Mouse (Mus musculus): ENCODE data around the gene Fam20b.

Fam20b gene

GRCm38 (mm10) chr1:156718950-156719805, at the start of gene Fam20b:
TSS of gene Fam20b (minus strand) at chr1:156719086.
- DNase-seq (ENCODE audit: low spot score in 2 of 2) = peak; percentile 98 to 99

DNA sequence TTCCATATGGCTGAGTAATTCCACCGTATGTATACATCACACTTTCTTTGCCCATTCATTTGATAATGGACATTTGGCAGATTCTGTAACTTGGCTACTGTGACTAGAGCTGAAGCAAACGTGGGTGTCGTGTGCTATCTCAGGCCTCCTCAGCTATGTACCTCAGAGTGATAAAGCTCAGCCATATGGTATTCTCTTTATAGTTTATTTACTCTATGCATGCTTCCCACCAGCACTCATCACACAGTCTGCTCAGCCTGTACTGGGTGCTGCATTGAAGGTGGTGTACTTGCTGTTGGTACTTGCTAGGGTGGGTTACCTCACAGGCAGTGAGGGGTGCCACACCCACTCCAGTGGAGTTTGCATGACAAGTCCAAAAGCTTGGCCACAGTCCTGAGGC, 46.4 kb upstream of the Fam20b start:
- peak; percentile 39 to 69 for DNase-seq (ENCODE audit: low spot score in 2 of 2)

DNA sequence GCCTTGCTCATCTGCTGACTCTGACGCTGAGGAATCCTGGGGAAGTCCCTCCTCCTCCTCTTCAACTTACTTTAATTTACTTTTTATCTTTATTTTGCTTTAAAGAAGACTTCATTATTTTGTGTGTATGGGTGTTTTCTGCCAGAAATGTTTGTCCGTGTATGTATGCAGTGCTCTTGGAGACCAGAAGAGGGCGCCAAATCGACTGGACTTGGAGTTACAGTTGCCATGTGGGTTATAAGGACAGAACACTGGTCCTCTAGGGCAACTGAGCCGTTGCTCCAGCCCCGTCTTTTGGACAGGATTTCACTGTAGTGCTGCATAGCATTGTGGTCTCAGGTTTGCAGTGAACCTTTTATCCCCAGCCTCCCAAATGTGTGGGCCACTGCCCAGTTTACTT, 45.7 kb upstream of the Fam20b start:
- DNase-seq (ENCODE audit: low spot score in 2 of 2) = no peak

DNA sequence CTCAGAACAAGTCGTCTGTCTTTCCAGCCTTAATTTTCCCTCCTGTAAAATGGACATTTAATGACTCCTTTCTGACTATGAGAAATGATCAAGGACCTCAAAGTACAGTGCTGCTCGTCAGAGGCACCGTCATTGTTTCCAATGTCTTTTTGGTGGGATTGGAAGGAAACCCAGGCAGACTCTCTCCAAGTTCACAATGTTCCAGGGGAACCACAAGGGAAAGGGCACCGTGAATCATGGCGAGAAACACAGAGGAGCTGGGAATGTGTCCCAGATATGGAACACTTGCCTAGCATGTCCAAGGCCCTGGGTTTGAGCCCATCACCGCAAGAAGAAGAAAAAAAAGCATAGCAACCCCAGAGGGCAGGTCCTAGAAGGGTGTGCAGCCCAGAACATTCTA, 44.4 kb upstream of the Fam20b start:
- no peak for DNase-seq (ENCODE audit: low spot score in 2 of 2)

GRCm38 (mm10) chr1:156761430-156761801, 42.5 kb upstream of the Fam20b start:
- no peak for DNase-seq (ENCODE audit: low spot score in 2 of 2)

GRCm38 (mm10) chr1:156760549-156761429, 41.9 kb upstream of the Fam20b start:
- DNase-seq (ENCODE audit: low spot score in 2 of 2) = no peak

- no peak for DNase-seq (ENCODE audit: low spot score in 2 of 2)
Measured at GRCm38 (mm10) chr1:156758326-156758725, 39.4 kb upstream of the Fam20b start.

GRCm38 (mm10) chr1:156754608-156755413, 35.9 kb upstream of the Fam20b start:
- DNase-seq (ENCODE audit: low spot score in 2 of 2) = peak; percentile 54 to 74

DNA sequence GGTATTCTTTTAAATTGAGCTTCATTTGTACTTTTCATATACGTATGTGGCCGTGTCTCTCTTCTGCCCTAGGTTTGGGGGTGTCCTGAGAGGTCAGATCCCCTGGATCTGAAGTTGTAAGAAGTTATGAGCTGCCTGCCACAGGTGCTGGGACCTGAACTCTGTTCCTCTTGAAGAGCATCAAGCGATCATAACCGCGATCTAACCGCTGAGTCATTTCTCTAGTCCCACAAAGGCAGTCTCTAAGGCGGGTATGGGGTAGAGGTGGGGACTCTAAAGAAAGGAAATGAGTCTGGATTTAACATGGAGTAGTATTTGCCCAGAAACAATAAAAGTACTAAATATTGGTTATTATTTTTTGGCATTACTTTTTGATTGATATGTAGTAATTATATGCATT, 34.1 kb upstream of the Fam20b start:
- no peak for DNase-seq (ENCODE audit: low spot score in 2 of 2)

DNA sequence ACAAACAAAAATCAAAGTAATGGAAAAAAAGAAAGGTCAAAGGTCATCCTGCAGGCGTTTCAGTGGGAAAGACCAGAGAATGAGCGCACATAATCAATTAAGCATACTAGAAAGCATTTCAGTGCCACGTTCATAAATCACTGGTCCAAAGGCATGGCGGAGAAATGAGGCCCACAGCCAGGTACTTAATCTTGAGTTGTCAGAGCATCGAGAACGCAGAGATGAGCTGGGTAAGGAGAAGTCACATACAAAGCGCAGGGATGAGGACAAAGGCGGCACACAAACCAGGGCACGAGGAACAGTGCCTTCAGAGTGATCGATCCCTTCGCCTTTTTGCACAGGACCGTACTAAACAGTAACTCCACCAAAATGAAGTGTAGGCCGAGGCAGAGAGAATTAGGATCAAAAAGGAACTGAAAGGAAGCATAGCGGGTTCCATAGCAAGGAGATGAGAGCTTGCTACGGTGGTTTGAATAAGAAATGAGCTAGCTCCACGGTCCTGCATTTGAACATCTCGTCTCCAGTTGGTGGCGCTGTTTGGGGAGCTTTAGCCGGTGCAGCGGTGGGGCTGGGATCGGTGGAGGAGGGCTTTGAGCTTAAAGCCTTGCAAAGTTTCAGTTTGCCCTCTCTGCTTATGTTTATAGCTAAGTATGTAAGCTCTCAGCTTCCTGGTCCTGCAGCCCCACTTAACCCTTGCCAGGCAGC, 33.3 kb upstream of the Fam20b start:
- peak; percentile 75 to 86 for DNase-seq (ENCODE audit: low spot score in 2 of 2)

DNA sequence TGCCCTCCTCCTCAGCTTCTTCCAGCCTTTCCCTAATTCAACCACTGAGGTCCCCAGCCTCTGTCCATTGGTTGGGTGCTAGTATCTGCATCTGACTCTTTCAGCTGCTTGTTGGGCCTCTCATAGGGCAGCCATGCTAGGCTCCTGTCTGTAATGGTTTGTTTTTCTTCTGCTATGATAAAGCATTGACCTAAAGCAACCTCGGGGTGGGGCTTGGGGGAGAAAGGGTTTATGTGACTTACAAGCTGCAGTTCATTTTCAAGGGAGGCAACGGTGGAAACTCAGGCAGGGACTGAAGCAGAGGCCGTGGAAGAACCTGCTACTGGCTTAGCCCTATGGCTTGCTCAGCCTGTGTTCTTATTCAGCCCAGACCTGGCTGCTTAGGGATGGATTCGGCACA, 31.4 kb upstream of the Fam20b start:
- no peak for DNase-seq (ENCODE audit: low spot score in 2 of 2)

DNA sequence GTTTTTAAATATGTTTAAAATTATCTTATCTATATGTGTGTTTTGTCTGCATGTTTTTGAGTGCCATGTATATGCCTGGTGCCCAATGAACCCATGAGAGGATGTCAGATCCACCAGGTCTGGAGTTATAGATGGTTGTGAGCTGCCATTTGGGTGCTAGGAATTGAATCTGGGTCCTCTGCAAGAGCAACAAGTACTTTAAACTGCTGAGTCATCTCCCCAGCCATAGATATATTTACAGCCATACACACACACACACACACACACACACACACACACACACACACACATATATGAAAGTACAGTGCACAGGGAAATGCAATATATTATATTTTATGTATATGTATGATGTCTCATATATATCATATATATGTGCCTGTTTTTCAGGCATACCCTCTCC, 30.2 kb upstream of the Fam20b start:
- no peak for DNase-seq (ENCODE audit: low spot score in 2 of 2)

DNA sequence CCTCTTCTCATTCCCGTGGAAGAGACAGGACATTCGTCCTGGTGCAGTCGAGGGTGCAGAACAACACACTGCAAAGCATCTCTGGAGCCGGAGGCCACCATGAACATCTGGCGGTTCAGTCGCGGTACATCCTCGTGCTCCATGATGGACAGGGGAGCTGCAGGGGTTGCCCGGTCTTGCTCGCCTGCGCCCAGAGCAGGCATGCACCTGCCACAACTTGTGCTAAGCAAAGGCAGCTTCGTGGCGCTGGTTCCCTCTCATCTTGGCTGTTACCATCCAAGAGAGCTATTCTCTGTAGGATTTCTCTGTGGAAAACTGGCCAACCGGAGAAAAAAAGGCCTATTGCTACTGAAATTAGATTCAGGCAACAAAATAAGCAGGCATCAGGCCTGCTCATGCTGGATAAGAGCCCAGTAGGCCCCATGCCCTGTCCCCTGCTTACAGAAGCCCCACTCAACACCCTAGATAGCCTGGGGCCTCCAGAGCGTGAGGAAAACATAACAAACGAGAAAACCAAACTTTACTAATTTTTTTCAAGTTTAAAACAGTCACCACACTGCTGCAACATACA, 29.6 kb upstream of the Fam20b start:
- DNase-seq (ENCODE audit: low spot score in 2 of 2) = peak; percentile 60 to 67

DNA sequence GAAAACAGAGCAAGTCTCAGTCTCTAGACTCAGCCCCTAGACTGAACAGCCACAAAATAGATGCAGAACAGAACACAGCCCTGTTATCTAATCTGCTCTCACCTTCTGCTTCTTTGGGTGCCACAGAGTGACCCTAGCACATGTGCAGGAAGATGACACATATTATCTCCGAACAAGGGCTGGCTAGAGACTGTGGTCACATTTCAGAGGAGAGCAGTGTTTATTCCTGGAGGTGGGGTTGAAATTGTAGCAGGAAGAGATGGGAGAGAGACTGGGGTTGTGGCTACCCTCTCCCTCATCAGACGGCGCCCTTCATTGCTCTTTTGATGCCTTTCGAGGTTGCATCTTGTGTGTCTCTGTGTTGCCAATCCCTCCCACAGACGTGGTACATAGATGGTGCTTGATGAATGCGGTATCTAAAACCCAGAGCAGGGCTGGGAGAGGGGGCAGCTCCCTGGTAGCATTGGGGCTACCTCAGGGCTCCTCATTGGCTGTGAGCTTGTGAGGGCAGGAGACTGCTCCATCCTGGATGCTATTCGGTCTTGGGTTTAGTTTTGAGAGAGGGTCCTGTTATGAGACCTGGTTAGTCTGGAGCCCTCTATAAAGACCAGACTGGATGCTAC, 26.4 kb upstream of the Fam20b start:
- DNase-seq (ENCODE audit: low spot score in 2 of 2) = no peak

- DNase-seq (ENCODE audit: low spot score in 2 of 2) = peak; percentile 70 to 80
Measured at GRCm38 (mm10) chr1:156741482-156742411, 22.9 kb upstream of the Fam20b start.

DNA sequence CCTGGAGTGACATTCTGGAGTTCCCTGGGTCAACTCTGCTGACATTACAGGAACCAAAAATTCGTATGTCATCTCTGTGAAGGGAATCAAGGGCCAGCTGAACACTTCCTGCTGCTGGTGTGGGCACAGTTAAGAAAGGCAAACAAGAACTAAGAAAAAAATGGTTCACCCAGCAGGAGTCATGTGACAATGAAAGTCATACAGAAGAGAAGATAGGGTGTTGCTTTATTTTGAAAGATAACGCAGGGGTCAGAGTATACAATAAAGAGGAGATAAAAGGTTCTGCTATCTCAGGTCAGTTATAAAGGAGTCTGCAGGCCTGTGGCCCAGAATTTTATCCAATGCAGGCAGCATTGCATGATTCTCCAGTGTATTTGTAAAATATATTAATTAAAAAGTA, 16.9 kb upstream of the Fam20b start:
- DNase-seq (ENCODE audit: low spot score in 2 of 2) = no peak

- no peak for DNase-seq (ENCODE audit: low spot score in 2 of 2)
Measured at GRCm38 (mm10) chr1:156734019-156734418, 15.1 kb upstream of the Fam20b start.

GRCm38 (mm10) chr1:156733559-156733958, 14.7 kb upstream of the Fam20b start:
- DNase-seq (ENCODE audit: low spot score in 2 of 2) = no peak

DNA sequence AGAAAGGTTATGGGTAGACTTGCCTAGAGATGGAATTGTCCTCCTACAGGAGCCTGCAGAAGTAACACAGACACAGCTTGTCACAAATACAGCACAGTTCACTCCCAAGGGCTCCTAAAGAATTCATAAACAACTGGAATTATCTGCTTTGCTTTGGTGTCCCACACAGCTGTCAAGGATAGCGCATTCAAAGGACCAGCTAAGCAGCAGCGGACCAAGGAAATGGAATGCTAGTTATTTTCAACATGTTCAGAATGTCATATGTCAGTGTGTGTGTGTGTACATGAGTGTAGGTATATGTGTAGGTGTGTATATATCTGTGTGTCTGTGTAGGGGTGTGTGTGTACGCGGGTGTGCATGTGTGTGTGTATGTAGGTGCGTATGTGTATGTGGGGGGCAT, 14.1 kb upstream of the Fam20b start:
- DNase-seq (ENCODE audit: low spot score in 2 of 2) = no peak
